Mouse (Mus musculus) bone marrow macrophage, adult 2 months (primary cell): Measurements from ENCODE around the gene Taar3.

Experiments
- CTCF ChIP-seq: IDR thresholded peaks from 2 replicates; pipeline ENCODE4 v1.5.1; 2012; ENCODE audit warnings: low read depth, mild to moderate bottlenecking, low read length, moderate library complexity
- POLR2A ChIP-seq: IDR thresholded peaks from 2 replicates; pipeline ENCODE4 v1.6.1; 2012; ENCODE audit warnings: mild to moderate bottlenecking, low read depth, low read length, borderline replicate concordance

DNA sequence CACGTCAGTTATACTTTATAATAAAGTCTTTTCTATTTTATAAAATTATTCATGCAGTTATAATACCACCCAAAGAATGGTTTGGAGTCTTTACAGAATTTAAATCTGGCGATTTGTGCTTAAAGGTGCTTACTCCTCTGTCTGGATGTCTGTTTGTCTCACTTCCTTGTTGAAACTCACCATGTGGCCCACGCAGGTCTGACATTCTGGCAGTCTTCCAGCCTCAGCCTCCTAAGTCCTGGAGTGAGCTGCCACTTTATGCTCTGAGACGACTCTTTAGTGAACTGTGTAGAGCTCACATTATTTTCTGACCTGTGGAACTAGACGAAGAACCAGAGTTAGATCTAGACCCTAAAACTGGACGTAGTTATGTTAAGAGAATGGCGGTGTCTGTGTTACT lies 1.3 kb upstream of the Taar3 start:
- TF ChIP-seq POLR2A = no peak
- TF ChIP-seq CTCF = no peak
